Mouse (Mus musculus): ENCODE results near the gene AC129217.1. TPM values are rescaled to one million over a fixed set of nuclear protein-coding genes. Genes with fewer than 3 reads are reported as not detected.
"Not testable (repeated sequence)": the region's sequence is repeated elsewhere in the genome, so short reads cannot be mapped to it uniquely, and the experiment has no call there.

AC129217.1 gene
- polyA plus RNA-seq, 1 experiment from 2014 or later: not detected

DNA sequence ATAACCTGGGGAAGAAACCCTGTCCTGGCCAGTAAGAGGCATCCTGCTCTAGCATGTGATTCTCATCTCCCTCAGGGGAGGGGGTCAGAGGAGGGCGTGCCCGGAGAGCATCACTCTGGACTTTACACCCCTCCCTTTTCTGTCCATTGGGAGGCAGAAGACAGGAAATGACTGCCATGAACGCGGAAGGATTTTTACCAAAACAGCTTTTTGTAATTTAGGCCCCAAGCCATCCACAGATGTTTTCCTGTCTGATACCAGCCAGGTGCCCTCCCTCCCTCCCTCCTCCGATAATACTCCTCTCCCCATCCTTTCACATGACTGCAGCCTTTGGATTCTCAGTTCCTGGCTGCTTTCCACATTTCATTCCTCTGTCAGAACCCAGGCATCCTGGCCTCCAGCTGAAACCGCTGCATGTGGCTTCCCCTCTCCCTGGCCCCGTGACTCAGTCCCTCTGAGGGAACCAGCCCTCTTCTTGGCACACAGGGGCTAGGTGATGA is 20.9 kb downstream of the AC129217.1 start, which contains the start of gene Lrrn4cl:
TSS of gene Lrrn4cl (plus strand) at position 367 of the 500 bp plus-strand sequence.
- Histone ChIP-seq H3K36me3 (ENCODE audit: poor library complexity, severe bottlenecking) (peaks cover 35% of the 10 kb centered on the region), H3K9ac (peak within 1 kb of the TSS; percentile 8; the same call in 1 of the 2 replicates), H3K4me3 (no peak within 1 kb of the TSS), H3K27me3 (no peaks in the 10 kb centered on the region), H3K4me2 (no peak within 1 kb of the TSS), H3K27ac (no peak within 1 kb of the TSS), H3K4me1 (0 out of 2 replicates have a peak, but pooled peaks cover 3% of the 10 kb centered on the region), H3K9me3 (replicated peaks) (no peaks in the 10 kb centered on the region)
- 36% methylated on average over 7 of the region's 7 CpGs for WGBS
- ATAC-seq: no peak

DNA sequence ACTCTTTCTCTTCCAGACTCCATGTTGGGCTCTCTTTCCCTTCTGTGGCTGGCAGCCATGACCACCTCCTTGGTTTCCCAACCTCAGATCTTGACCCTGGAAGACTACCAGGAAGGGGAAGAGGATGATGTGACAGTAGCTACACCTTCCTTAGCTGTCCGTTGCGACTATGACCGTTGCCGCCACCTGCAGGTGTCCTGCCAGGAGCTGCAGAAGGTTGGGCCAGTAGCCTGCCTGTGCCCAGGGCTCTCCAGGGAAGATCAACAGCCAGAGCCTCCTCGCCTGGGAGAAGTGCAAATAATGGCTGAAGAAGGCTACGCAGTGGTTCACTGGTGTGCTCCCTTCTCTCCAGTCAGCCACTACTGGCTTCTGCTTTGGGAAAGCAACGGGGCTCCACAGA is 22.1 kb downstream of the AC129217.1 start:
- Histone ChIP-seq H3K9me3 (replicated peaks) (no peaks in the 10 kb centered on the region), H3K27ac (no peak overlapping the region), H3K4me2 (no peak overlapping the region), H3K36me3 (ENCODE audit: poor library complexity, severe bottlenecking) (peaks cover 24% of the 10 kb centered on the region), H3K4me3 (no peak overlapping the region), H3K4me1 (0 out of 2 replicates have a peak, but pooled peaks cover 3% of the 10 kb centered on the region), H3K9ac (no peak overlapping the region), H3K27me3 (no peaks in the 10 kb centered on the region)
- WGBS: 47% methylated on average over 7 of the region's 7 CpGs
- ATAC-seq: no peak

DNA sequence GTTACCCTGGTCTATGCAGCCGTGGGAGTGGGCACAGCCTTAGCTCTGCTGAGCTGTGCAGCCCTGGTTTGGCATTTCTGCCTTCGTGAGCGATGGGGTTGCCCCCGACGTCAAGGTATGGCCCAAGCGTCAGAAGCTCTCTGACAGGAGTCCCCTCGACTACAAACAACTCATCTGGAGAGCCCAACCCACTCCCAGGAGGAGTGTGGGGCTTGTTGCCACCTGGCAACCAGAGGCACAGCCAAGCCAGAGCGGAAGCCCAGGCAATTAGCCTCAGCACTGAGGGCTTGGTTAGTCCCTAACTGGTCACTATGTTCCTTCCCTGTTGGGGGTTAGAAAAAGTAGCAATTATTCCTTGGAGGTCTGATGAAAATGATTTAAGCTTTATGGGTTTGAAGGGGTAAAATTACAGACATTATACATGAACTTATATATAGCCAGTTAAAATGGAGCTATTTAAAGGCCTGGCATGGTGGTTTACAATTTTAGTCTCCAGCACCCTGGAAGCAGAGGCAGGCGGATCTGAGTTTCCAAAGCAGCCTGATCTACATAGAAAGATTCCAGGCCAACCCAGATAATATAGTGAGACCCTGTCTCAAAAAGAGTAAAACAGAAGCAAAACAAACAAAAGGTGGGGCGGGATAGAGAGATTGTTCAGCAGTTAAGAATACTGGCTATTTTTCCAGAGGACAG is 22.8 kb downstream of the AC129217.1 start:
- H3K4me2 ChIP-seq: no peak overlapping the region
- H3K36me3 ChIP-seq (ENCODE audit: poor library complexity, severe bottlenecking): peaks cover 16% of the 10 kb centered on the region
- no peaks in the 10 kb centered on the region for H3K27me3 ChIP-seq
- H3K9me3 ChIP-seq (replicated peaks): no peaks in the 10 kb centered on the region
- 0 out of 2 replicates have a peak, but pooled peaks cover 3% of the 10 kb centered on the region for H3K4me1 ChIP-seq
- WGBS: 67% methylated on average over 10 of the region's 10 CpGs
- no peak for ATAC-seq
- no peak overlapping the region for H3K27ac ChIP-seq
- no peak overlapping the region for H3K4me3 ChIP-seq
- H3K9ac ChIP-seq: no peak overlapping the region

DNA sequence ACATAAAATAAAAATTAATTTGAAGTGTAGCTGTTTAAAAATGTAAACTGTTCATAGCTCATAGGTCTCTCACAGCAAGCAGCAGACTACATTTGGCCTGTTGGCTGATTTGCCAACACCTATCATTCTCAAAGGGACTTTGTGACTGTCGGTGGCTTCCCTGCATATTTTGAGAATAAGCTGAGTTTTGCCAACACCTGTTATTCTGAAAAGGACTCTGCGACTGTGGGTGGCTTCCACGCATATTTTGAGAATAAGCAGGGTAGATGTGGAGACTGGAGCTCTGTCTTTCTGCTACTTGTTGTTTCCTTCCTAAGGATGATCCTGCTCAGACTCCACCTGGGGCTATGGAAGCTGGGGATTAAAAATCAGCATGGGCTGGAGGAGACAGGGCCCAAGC is 23.5 kb downstream of the AC129217.1 start:
- no peak for ATAC-seq
- Histone ChIP-seq H3K4me1 (0 out of 2 replicates have a peak, but pooled peaks cover 3% of the 10 kb centered on the region), H3K4me2 (no peak overlapping the region), H3K27ac (no peak overlapping the region), H3K36me3 (ENCODE audit: poor library complexity, severe bottlenecking) (peaks cover 9% of the 10 kb centered on the region), H3K9me3 (replicated peaks) (no peaks in the 10 kb centered on the region), H3K4me3 (no peak overlapping the region), H3K27me3 (no peaks in the 10 kb centered on the region), H3K9ac (no peak overlapping the region)
- 87% methylated on average over 3 of the region's 3 CpGs for WGBS

DNA sequence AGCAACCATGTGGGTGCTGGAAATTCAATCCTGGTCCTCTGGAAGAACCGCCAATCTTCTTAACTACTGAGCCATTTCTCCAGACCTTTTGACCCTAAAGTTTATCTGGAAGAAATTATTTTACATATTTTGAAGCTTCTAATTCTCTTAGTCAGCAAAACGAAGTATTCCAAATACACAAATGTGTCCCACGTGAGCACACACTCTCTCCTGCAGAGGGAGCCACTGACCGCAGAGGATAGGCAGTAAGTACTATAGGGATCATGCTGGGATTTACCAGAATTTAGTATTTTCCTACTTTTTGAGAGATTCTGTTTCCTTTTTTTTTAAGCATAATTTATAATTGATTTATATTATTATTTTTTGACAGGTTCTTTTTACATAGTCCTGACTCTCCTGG is 28.1 kb downstream of the AC129217.1 start:
- WGBS: 42% methylated on average over 4 of the region's 4 CpGs

DNA sequence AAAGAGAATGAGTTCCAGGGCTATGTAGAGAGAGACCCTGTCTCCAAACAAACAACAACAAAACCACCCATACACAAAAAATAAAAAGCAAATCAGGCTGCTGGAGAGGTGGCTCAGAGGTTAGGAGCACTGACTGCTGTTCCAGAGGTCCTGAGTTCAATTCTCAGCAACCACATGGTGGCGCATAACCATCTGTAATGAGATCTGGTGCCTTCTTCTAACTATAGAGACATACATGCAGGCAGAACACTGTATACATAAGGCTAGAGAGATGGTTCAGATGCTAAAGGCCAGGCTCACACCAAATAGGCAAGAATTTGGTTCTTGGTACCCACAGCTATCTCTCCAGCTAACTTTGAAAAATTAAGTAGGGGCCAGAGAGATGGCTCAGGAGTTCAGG is 29.4 kb downstream of the AC129217.1 start:
- no peaks in the 10 kb centered on the region for H3K4me1 ChIP-seq
- no peaks in the 10 kb centered on the region for H3K27me3 ChIP-seq
- no peak overlapping the region for H3K4me2 ChIP-seq
- WGBS: 10% methylated on average over 1 of the region's 1 CpGs
- no peak overlapping the region for H3K27ac ChIP-seq
- no peak overlapping the region for H3K9ac ChIP-seq
- H3K9me3 ChIP-seq (replicated peaks): no peaks in the 10 kb centered on the region
- H3K36me3 ChIP-seq (ENCODE audit: poor library complexity, severe bottlenecking): no peaks in the 10 kb centered on the region
- H3K4me3 ChIP-seq: no peak overlapping the region
- no peak for ATAC-seq

More for the DNA sequence above, 28.1 kb downstream of the AC129217.1 start:
- H3K4me1 ChIP-seq: no peaks in the 10 kb centered on the region
- no peaks in the 10 kb centered on the region for H3K36me3 ChIP-seq (ENCODE audit: poor library complexity, severe bottlenecking)
- no peaks in the 10 kb centered on the region for H3K27me3 ChIP-seq
- H3K4me3 ChIP-seq: no peak overlapping the region
- no peak overlapping the region for H3K9ac ChIP-seq
- H3K4me2 ChIP-seq: no peak overlapping the region
- no peak for ATAC-seq
- no peak overlapping the region for H3K27ac ChIP-seq
- no peaks in the 10 kb centered on the region for H3K9me3 ChIP-seq (replicated peaks)

DNA sequence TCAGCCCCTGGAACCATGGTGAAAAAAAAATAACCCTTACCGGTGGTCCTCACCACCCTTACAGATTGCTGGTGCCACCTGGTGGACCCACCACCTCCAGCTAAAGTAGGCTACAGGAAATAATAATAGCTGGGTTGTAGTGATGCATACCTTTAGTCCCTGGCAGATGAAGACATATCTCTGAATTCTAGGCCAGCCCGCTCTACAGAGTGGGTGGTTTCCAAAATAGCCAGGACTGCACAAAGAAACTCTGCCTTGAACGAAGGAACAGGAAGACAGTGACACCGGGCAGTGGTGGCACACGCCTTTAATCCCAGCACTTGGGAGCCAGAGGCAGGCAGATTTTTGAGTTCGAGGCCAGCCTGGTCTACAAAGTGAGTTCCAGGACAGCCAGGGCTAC is 34.7 kb downstream of the AC129217.1 start:
- H3K27ac ChIP-seq: no peak overlapping the region
- no peak overlapping the region for H3K4me3 ChIP-seq
- WGBS: 84% methylated on average over 6 of the region's 6 CpGs
- no peaks in the 10 kb centered on the region for H3K9me3 ChIP-seq (replicated peaks)
- H3K4me1 ChIP-seq: no peaks in the 10 kb centered on the region
- no peak for ATAC-seq
- no peaks in the 10 kb centered on the region for H3K27me3 ChIP-seq
- H3K4me2 ChIP-seq: no peak overlapping the region
- no peak overlapping the region for H3K9ac ChIP-seq
- H3K36me3 ChIP-seq (ENCODE audit: poor library complexity, severe bottlenecking): no peaks in the 10 kb centered on the region

DNA sequence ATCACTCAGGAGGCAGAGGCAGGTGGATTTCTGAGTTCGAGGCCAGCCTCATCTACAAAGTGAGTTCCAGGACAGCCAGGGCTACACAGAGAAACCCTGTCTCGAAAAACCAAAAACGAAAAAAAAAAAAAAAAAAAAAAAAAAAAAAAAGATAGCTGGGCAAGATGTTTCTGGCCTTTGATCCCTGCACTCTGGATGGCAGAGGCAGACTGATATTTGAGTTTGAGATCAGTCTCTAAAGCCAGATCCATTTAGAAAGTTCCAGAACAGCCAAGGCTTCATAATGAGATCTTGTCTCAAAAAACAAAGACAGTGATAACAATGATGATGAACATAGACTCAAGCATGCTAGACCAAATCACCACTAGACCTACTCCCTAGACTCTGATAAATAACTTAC is 40.8 kb downstream of the AC129217.1 start:
- Histone ChIP-seq H3K36me3 (ENCODE audit: poor library complexity, severe bottlenecking) (peaks cover 24% of the 10 kb centered on the region), H3K4me2 (peak overlapping the region; percentile 96; the same call in 1 of the 2 replicates), H3K4me1 (peaks cover 13% of the 10 kb centered on the region), H3K4me3 (peak overlapping the region; percentile 98; the same call in 1 of the 2 replicates)
- H3K27ac ChIP-seq; H3K9ac ChIP-seq; H3K9me3 ChIP-seq (replicated peaks); ATAC-seq; H3K27me3 ChIP-seq: not testable (repeated sequence)
- WGBS: 64% methylated on average over 3 of the region's 3 CpGs

DNA sequence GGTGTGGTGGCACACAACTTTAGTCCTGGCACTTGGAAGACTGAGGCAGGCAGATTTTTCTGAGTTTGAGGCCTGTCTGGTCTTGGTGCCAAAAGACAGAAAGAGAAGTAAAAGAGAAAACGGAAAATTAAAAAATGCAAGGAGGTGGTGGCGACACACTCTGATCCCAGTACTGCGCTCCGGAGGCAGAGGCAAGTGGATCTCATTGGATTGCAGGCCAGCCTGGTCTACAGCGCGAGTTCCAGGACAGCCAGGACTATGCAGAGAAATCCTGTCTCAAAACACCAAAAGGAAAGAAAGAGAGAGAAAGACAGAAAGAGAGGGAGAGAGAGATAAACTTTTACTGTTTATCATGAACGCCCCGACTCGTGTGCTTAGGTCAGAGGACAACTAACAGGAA is 41.3 kb downstream of the AC129217.1 start:
- Histone ChIP-seq H3K9ac (peak overlapping the region; percentile 97), H3K4me2 (peak overlapping the region; percentile 96), H3K27ac (no peak overlapping the region), H3K27me3 (no peaks in the 10 kb centered on the region), H3K36me3 (ENCODE audit: poor library complexity, severe bottlenecking) (peaks cover 28% of the 10 kb centered on the region), H3K4me1 (peaks cover 13% of the 10 kb centered on the region), H3K9me3 (replicated peaks) (no peaks in the 10 kb centered on the region), H3K4me3 (peak overlapping the region; percentile 98)
- 61% methylated on average over 9 of the region's 9 CpGs for WGBS
- peak; percentile 58 for ATAC-seq

DNA sequence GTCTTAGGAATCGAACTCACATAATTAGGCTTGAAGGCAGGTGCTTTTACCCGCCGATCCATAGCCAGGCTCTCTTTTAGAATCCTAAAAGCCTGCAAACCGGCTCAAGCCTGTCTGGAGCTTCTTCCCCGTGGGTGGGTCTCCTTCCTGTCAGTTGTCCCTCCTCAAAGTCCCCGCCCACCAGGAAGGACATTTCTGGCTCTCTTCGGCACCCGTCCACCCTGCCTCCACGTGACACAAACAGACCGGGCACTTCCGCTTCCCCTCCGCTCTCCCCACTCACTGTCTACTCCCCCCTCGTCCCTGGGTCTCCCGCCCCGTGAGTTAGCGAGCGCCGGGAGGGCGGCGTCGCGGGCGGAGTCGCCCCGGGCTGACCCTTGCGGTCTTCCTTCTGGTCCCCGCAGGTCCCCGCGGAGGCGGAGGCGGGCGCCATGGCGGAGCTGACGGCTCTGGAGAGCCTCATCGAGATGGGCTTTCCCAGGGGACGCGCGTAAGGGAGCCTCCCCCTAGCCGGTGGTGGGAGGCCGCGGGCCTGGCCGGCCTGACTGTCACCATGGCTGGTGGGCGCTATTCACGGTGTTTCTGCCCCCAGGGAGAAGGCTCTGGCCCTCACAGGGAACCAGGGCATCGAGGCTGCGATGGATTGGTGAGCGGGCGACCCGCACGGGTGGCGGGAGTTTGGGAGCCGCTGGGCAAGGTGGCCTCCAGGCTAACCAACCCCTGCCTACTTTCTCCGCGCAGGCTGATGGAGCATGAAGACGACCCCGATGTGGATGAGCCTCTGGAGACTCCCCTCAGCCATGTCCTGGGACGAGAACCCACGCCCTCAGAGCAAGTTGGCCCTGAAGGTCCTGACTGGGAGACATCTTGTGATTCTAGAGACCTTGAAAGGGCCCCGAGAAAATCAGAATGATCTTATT is 42.0 kb downstream of the AC129217.1 start, which contains the start of gene Ubxn1:
TSS of gene Ubxn1 (plus strand) at position 230 of the 920 bp plus-strand sequence.
- Histone ChIP-seq H3K9ac (peak within 1 kb of the TSS; percentile 97), H3K9me3 (replicated peaks) (no peaks in the 10 kb centered on the region), H3K27ac (peak within 1 kb of the TSS; percentile 57), H3K4me2 (peak within 1 kb of the TSS; percentile 96), H3K36me3 (ENCODE audit: poor library complexity, severe bottlenecking) (peaks cover 35% of the 10 kb centered on the region), H3K4me3 (peak within 1 kb of the TSS; percentile 98), H3K27me3 (no peaks in the 10 kb centered on the region), H3K4me1 (peaks cover 13% of the 10 kb centered on the region)
- under 1% methylated on average over 59 of the region's 59 CpGs for WGBS
- peak; percentile 98 for ATAC-seq

DNA sequence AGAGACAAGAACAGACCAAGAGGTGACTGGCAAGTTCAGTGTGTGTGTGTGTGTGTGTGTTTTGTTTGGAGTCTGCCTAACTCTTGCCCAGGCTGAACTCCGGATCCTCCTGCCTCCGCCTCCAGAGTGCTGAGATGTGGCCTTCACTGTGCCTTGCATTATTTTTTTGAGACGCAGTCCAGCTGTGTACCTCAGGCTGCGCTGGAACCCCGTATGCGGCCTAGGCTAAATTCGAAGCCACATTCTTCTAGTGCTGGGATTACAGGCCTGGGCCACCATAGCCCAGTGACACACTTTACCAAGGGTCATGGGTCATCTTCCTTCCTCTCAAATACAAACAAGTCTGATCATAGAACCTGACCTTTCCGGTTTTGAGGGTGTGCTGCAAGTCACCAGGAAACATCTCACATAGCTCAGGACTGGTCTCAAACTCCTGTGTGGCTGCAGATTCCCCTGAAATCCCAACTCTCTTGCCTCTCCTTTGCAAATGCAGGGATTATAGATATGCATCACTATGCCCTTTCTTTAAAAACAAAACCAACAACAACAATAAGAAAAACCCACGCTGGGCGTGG is 42.8 kb downstream of the AC129217.1 start:
- WGBS: 77% methylated on average over 10 of the region's 10 CpGs

More for the DNA sequence above, 42.8 kb downstream of the AC129217.1 start:
- peaks cover 13% of the 10 kb centered on the region for H3K4me1 ChIP-seq
- peak overlapping the region; percentile 98 for H3K4me3 ChIP-seq
- no peak overlapping the region for H3K27ac ChIP-seq
- H3K9me3 ChIP-seq (replicated peaks): no peaks in the 10 kb centered on the region
- H3K36me3 ChIP-seq (ENCODE audit: poor library complexity, severe bottlenecking): peaks cover 43% of the 10 kb centered on the region
- H3K9ac ChIP-seq: peak overlapping the region; percentile 97
- no peaks in the 10 kb centered on the region for H3K27me3 ChIP-seq
- ATAC-seq: no peak
- peak overlapping the region; percentile 96 for H3K4me2 ChIP-seq

Data from forebrain, embryonic 13.5 days (tissue).